22 mouse cellular contexts compared by ENCODE assay signal in genomic region chr12:106607240-106607639, GRCm38 (mm10).
DNase-seq lines count a peak whose midpoint lies in the region; ATAC-seq and TF ChIP-seq lines count a peak whose summit lies in the region.
"Had no signal": no experiment of that assay in that cellular context is flagged by ENCODE, and none has a peak within 500 bp of the region (broad histone marks: within the 10 kb centered on the region; RNA-seq: fewer than 3 reads in every experiment).

No protein-coding gene starts in this region.

- TF ChIP-seq POLR2A in brain, embryonic 14.5 days (IDR thresholded peaks at IDR 0.05; ENCODE audit: borderline replicate concordance, extremely low read depth, insufficient read depth, insufficient read length, poor library complexity, severe bottlenecking): no peak

- no peak for DNase-seq in left cerebral cortex, adult 2 months (ENCODE audit: extremely low spot score in 1 of 2, low spot score in 2 of 2)
- DNase-seq in left cerebral cortex, adult 9 months (ENCODE audit: low spot score in 2 of 2): no peak
- DNase-seq in brain, embryonic 14.5 days (ENCODE audit: low read depth): peak; percentile 14
- no peak for DNase-seq in midbrain, postnatal 0 days (ENCODE audit: low spot score)
- DNase-seq in right cerebral cortex, adult 18-20 months: no peak
- DNase-seq: adrenal gland, postnatal 36 days; cerebellum, adult 18-20 months; cerebellum, postnatal 25 days; forebrain, postnatal 0 days; gastrocnemius, postnatal 36 days; heart, postnatal 4 days; kidney, adult 18-20 months; kidney, postnatal 10 days; liver, embryonic 13.5 days; lung, embryonic 14.5 days; lung, postnatal 36 days had no signal

- intact Hi-C loops in left cerebral cortex, adult 2 months (cut with DNase I): no loop called here

- H3K36me3 ChIP-seq in hindbrain, embryonic 12.5 days: no peaks in the 10 kb centered on the region
- H3K36me3 ChIP-seq in hindbrain, embryonic 16.5 days (ENCODE audit: control insufficient read depth, insufficient read depth, low read length): no peaks in the 10 kb centered on the region
- no peaks in the 10 kb centered on the region for H3K36me3 ChIP-seq in midbrain, postnatal 0 days (ENCODE audit: insufficient read depth, low read length)
- H3K36me3 ChIP-seq: forebrain, embryonic 10.5 days; heart, embryonic 15.5 days; liver, embryonic 13.5 days; neural tube, embryonic 12.5 days had no signal

- no peak overlapping the region for H3K4me3 ChIP-seq in hindbrain, embryonic 12.5 days
- no peak overlapping the region for H3K4me3 ChIP-seq in hindbrain, embryonic 16.5 days (ENCODE audit: low read length)
- no peak overlapping the region for H3K4me3 ChIP-seq in left cerebral cortex, adult 2 months
- H3K4me3 ChIP-seq in midbrain, postnatal 0 days (ENCODE audit: low read depth, low read length): no peak overlapping the region
- H3K4me3 ChIP-seq: forebrain, embryonic 10.5 days; heart, embryonic 15.5 days; liver, embryonic 13.5 days; neural tube, embryonic 12.5 days had no signal

- H3K27ac ChIP-seq in hindbrain, embryonic 12.5 days: peak overlapping the region; percentile 57
- no peak overlapping the region for H3K27ac ChIP-seq in hindbrain, embryonic 16.5 days (ENCODE audit: low read depth, low read length)
- no peak overlapping the region for H3K27ac ChIP-seq in left cerebral cortex, adult 2 months
- H3K27ac ChIP-seq in midbrain, postnatal 0 days (ENCODE audit: low read depth, low read length): no peak overlapping the region
- H3K27ac ChIP-seq: heart, embryonic 15.5 days; liver, embryonic 13.5 days; neural tube, embryonic 12.5 days had no signal

- no peaks in the 10 kb centered on the region for H3K27me3 ChIP-seq in hindbrain, embryonic 12.5 days
- H3K27me3 ChIP-seq in hindbrain, embryonic 16.5 days (replicated peaks; ENCODE audit: control insufficient read depth, insufficient read depth, low read length): no peaks in the 10 kb centered on the region
- H3K27me3 ChIP-seq in midbrain, postnatal 0 days (ENCODE audit: insufficient read depth, low read length): no peaks in the 10 kb centered on the region
- H3K27me3 ChIP-seq: CH12.LX; heart, embryonic 15.5 days; liver, embryonic 13.5 days; neural tube, embryonic 12.5 days had no signal

- TF ChIP-seq CTCF in left cerebral cortex, adult 2 months (IDR thresholded peaks at IDR 0.05): peak; percentile 8
- peak; percentile 18; the same call in 1 of the 2 replicates for TF ChIP-seq CTCF in brain, embryonic 14.5 days (IDR thresholded peaks at IDR 0.05; ENCODE audit: borderline replicate concordance, extremely low read depth, insufficient read depth, insufficient read length)
- TF ChIP-seq CTCF in midbrain, postnatal 0 days (IDR thresholded peaks at IDR 0.05): peak; percentile 61

- H3K4me2 ChIP-seq in hindbrain, embryonic 12.5 days (replicated peaks): no peak overlapping the region
- H3K4me2 ChIP-seq in hindbrain, embryonic 16.5 days (ENCODE audit: low read length): no peak overlapping the region
- H3K4me2 ChIP-seq in midbrain, postnatal 0 days (ENCODE audit: low read depth, low read length, poor library complexity, severe bottlenecking): no peak overlapping the region
- H3K4me2 ChIP-seq: heart, embryonic 15.5 days; liver, embryonic 13.5 days; lung, embryonic 14.5 days; neural tube, embryonic 12.5 days had no signal

- H3K9ac ChIP-seq in hindbrain, embryonic 12.5 days: no peak overlapping the region
- H3K9ac ChIP-seq in hindbrain, embryonic 16.5 days (ENCODE audit: low read depth, low read length): no peak overlapping the region; the same call in 1 of the 2 replicates
- no peak overlapping the region for H3K9ac ChIP-seq in midbrain, postnatal 0 days (replicated peaks; ENCODE audit: low read length, poor library complexity, severe bottlenecking)
- H3K9ac ChIP-seq: forebrain, postnatal 0 days; heart, embryonic 15.5 days; liver, embryonic 13.5 days; lung, embryonic 14.5 days; neural tube, embryonic 12.5 days had no signal

- ATAC-seq in hindbrain, embryonic 12.5 days (ENCODE audit: low FRiP score): no peak
- ATAC-seq in hindbrain, embryonic 16.5 days: no peak
- no peak for ATAC-seq in midbrain, postnatal 0 days (ENCODE audit: low FRiP score)
- ATAC-seq: forebrain, postnatal 0 days had no signal

- H3K4me1 ChIP-seq in hindbrain, embryonic 12.5 days: peaks cover 9% of the 10 kb centered on the region
- no peaks in the 10 kb centered on the region for H3K4me1 ChIP-seq in hindbrain, embryonic 16.5 days (ENCODE audit: control insufficient read depth, insufficient read depth, low read depth, low read length)
- no peaks in the 10 kb centered on the region for H3K4me1 ChIP-seq in midbrain, postnatal 0 days (ENCODE audit: insufficient read depth, low read length)
- H3K4me1 ChIP-seq: heart, embryonic 15.5 days; liver, embryonic 13.5 days; neural tube, embryonic 12.5 days had no signal

- H3K9me3 ChIP-seq in hindbrain, embryonic 12.5 days (replicated peaks): no peaks in the 10 kb centered on the region
- no peaks in the 10 kb centered on the region for H3K9me3 ChIP-seq in hindbrain, embryonic 16.5 days (ENCODE audit: control insufficient read depth, low read length)
- no peaks in the 10 kb centered on the region for H3K9me3 ChIP-seq in midbrain, postnatal 0 days (ENCODE audit: low read length)
- H3K9me3 ChIP-seq: forebrain, embryonic 10.5 days; heart, embryonic 15.5 days; liver, embryonic 13.5 days; neural tube, embryonic 12.5 days had no signal

Comparison
In these comparisons a context has a peak if more than half of its experiments do, and no peak if none do; other contexts are left out.
1. CTCF ChIP-seq: peak in every context shown above with its lines; median percentile 61 in midbrain, postnatal 0 days; 18 in brain, embryonic 14.5 days; 8 in left cerebral cortex, adult 2 months.